Mouse (Mus musculus): ENCODE measurements around the gene 6820408C15Rik. TPM values are rescaled to one million over a fixed set of nuclear protein-coding genes. Genes with fewer than 3 reads are reported as not detected.

Gene 6820408C15Rik
- polyA plus RNA-seq, 1 experiment from 2014 or later: 0.64 TPM

- no peak for DNase-seq (ENCODE audit: low spot score)
Observed at GRCm38 (mm10) chr2:152464570-152465150, 49.3 kb downstream of the 6820408C15Rik start, which contains the start of gene Defb23. TSS of gene Defb23 (minus strand) at chr2:152464620.

- DNase-seq (ENCODE audit: low spot score): peak; percentile 21
Observed at GRCm38 (mm10) chr2:152470973-152471372, 55.6 kb downstream of the 6820408C15Rik start.

- no peak for DNase-seq (ENCODE audit: low spot score)
Observed at GRCm38 (mm10) chr2:152472434-152472833, 57.0 kb downstream of the 6820408C15Rik start.

GRCm38 (mm10) chr2:152476763-152477162 lies 61.4 kb downstream of the 6820408C15Rik start, which contains the start of gene Defb20:
TSS of gene Defb20 (plus strand) at chr2:152477063.
- no peak for DNase-seq (ENCODE audit: low spot score)

- DNase-seq (ENCODE audit: low spot score): no peak
Observed at GRCm38 (mm10) chr2:152480881-152481280, 65.5 kb downstream of the 6820408C15Rik start.

- no peak for DNase-seq (ENCODE audit: low spot score)
Observed at GRCm38 (mm10) chr2:152481726-152482125, 66.3 kb downstream of the 6820408C15Rik start.

GRCm38 (mm10) chr2:152487024-152487423 lies 71.6 kb downstream of the 6820408C15Rik start:
- no peak for DNase-seq (ENCODE audit: low spot score)

- no peak for DNase-seq (ENCODE audit: low spot score)
Observed at GRCm38 (mm10) chr2:152490038-152490437, 74.7 kb downstream of the 6820408C15Rik start, which contains the start of gene Defb22. TSS of gene Defb22 (minus strand) at chr2:152490138.

GRCm38 (mm10) chr2:152493151-152493550 lies 77.8 kb downstream of the 6820408C15Rik start:
- DNase-seq (ENCODE audit: low spot score): no peak

Other genes starting within 250 kb of the 6820408C15Rik start
- 105 and 120 TPM in 2 replicates for gene Csnk2a1, start 188.7 kb upstream of the 6820408C15Rik start, polyA plus RNA-seq (2015; fragmentation: Nextera tagmentation; extraction: Ambion mirVana)
- 28.5 and 31.1 TPM in 2 replicates for gene Tbc1d20, start 121.8 kb upstream of the 6820408C15Rik start, polyA plus RNA-seq (2015; fragmentation: Nextera tagmentation; extraction: Ambion mirVana)
- gene Rbck1, start 82.9 kb upstream of the 6820408C15Rik start, polyA plus RNA-seq (2015; fragmentation: Nextera tagmentation; extraction: Ambion mirVana): 131 and 138 TPM in 2 replicates
- gene Trib3, start 71.6 kb upstream of the 6820408C15Rik start, polyA plus RNA-seq (2015; fragmentation: Nextera tagmentation; extraction: Ambion mirVana): 1.4 and 1.6 TPM in 2 replicates
- gene Nrsn2, start 38.9 kb upstream of the 6820408C15Rik start, polyA plus RNA-seq (2015; fragmentation: Nextera tagmentation; extraction: Ambion mirVana): not detected in 2 replicates
- 0.91 and 1.2 TPM in 2 replicates for gene Sox12, start 17.5 kb upstream of the 6820408C15Rik start, polyA plus RNA-seq (2015; fragmentation: Nextera tagmentation; extraction: Ambion mirVana)
- 7.2 and 7.4 TPM in 2 replicates for gene Zcchc3, start 560 bp upstream of the 6820408C15Rik start, polyA plus RNA-seq (2015; fragmentation: Nextera tagmentation; extraction: Ambion mirVana)
- 0.23 and 0.28 TPM in 2 replicates for gene Defb23, start 49.0 kb downstream of the 6820408C15Rik start, polyA plus RNA-seq (2015; fragmentation: Nextera tagmentation; extraction: Ambion mirVana)
- gene Defb20, start 61.5 kb downstream of the 6820408C15Rik start, polyA plus RNA-seq (2015; fragmentation: Nextera tagmentation; extraction: Ambion mirVana): not detected in 2 replicates
- gene Defb22, start 74.6 kb downstream of the 6820408C15Rik start, polyA plus RNA-seq (2015; fragmentation: Nextera tagmentation; extraction: Ambion mirVana): not detected in 2 replicates
- 0.24 TPM in 1 of 2 replicates, not detected in the other for gene Defb26, start 96.1 kb downstream of the 6820408C15Rik start, polyA plus RNA-seq (2015; fragmentation: Nextera tagmentation; extraction: Ambion mirVana)
- gene Defb28, start 102.7 kb downstream of the 6820408C15Rik start, polyA plus RNA-seq (2015; fragmentation: Nextera tagmentation; extraction: Ambion mirVana): not detected in 2 replicates
- not detected in 2 replicates for gene Defb29, start 124.5 kb downstream of the 6820408C15Rik start, polyA plus RNA-seq (2015; fragmentation: Nextera tagmentation; extraction: Ambion mirVana)
- 3.0 TPM in 1 of 2 replicates, not detected in the other for gene Gm17416, start 153.8 kb downstream of the 6820408C15Rik start, polyA plus RNA-seq (2015; fragmentation: Nextera tagmentation; extraction: Ambion mirVana)
- gene Defb21, start 157.2 kb downstream of the 6820408C15Rik start, polyA plus RNA-seq (2015; fragmentation: Nextera tagmentation; extraction: Ambion mirVana): not detected in 2 replicates
- gene Defb19, start 164.7 kb downstream of the 6820408C15Rik start, polyA plus RNA-seq (2015; fragmentation: Nextera tagmentation; extraction: Ambion mirVana): 1.3 and 2.2 TPM in 2 replicates
- gene Defb45, start 183.8 kb downstream of the 6820408C15Rik start, polyA plus RNA-seq (2015; fragmentation: Nextera tagmentation; extraction: Ambion mirVana): 0.53 TPM in 1 of 2 replicates, not detected in the other
- gene Defb36, start 188.7 kb downstream of the 6820408C15Rik start, polyA plus RNA-seq (2015; fragmentation: Nextera tagmentation; extraction: Ambion mirVana): not detected in 2 replicates
- 1.6 and 2.1 TPM in 2 replicates for gene Defb25, start 207.5 kb downstream of the 6820408C15Rik start, polyA plus RNA-seq (2015; fragmentation: Nextera tagmentation; extraction: Ambion mirVana)
- 2.2 and 3.2 TPM in 2 replicates for gene Rem1, start 211.4 kb downstream of the 6820408C15Rik start, polyA plus RNA-seq (2015; fragmentation: Nextera tagmentation; extraction: Ambion mirVana)